Mouse (Mus musculus) naive thymus-derived CD4-positive, alpha-beta T cell, adult 2 months (primary cell): ENCODE data around the gene Wee1.
A peak's percentile ranks its signal among the peaks of the same experiment; 100 is the strongest.
"Not testable (repeated sequence)": the region's sequence is repeated elsewhere in the genome, so short reads cannot be mapped to it uniquely, and the experiment has no call there.

Experiments used
- DNase-seq: peaks from one replicate; pipeline ENCODE4 v3.0.0-alpha.2; 2011; ENCODE audit warnings: low read depth

The Wee1 gene

GRCm38 (mm10) chr7:110122565-110123422 is 948 bp downstream of the Wee1 start:
- peak; percentile 76 for DNase-seq

- peak; percentile 26 for DNase-seq
Observed at GRCm38 (mm10) chr7:110123844-110124555, 2.2 kb downstream of the Wee1 start.

- no peak for DNase-seq
Observed at GRCm38 (mm10) chr7:110128566-110128965, 6.7 kb downstream of the Wee1 start.

GRCm38 (mm10) chr7:110132272-110132671 is 10.4 kb downstream of the Wee1 start:
- not testable (repeated sequence) for DNase-seq

- no peak for DNase-seq
Observed at GRCm38 (mm10) chr7:110133988-110134387, 12.1 kb downstream of the Wee1 start.

DNA sequence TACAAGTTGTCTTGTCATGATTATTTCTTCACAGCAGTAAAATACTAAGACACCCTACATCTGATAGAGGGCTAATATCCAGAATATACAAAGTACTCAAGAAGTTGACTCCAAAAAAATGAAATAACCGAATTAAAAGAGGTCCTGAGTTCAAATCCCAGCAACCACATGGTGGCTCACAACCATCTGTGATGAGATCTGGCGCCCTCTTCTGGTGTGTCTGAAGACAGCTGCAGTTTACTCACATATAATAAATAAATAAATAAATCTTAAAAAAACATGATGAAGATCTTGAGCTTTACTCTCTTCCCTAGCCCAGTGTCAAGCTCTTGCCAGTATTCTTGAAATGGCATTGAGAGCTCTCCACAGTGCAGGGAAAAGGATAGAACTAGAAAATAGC is 16.7 kb downstream of the Wee1 start:
- DNase-seq, result no peak

GRCm38 (mm10) chr7:110143863-110144262 is 22.0 kb downstream of the Wee1 start:
- DNase-seq, result no peak

- DNase-seq, result no peak
Observed at GRCm38 (mm10) chr7:110152891-110153290, 31.0 kb downstream of the Wee1 start.

GRCm38 (mm10) chr7:110156712-110157260 is 34.9 kb downstream of the Wee1 start:
- DNase-seq, result no peak

DNA sequence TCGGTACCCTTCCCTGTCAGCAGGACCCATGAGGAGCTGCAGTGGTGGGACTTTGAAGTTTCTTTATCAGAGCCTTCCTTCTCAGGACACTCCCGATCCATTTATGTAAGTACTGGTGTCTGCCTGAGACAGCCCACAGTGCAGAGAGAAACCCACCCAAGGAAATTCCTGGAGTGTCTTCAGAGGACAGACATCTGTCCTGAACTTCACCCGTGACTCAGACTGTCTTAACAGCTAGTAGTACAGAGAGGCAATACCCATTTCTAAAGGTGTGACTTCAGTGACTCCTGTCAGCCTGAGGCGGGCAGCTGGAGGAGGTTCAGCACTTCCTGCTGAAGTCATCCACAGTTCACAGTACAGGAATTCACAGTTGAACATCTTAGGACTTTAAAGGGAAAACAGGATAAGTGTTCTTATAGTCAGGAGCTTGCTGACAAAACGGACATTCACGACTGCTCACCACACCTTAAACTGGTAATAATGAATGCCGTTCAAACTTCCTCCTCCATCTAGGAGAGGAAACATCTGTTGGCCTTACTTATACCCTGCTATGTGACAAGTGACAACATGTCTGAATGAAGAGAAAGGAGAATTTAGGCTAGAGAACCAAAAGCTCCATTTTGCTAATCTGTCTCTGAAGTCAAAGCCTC is 35.5 kb downstream of the Wee1 start:
- DNase-seq, result peak; percentile 16

DNA sequence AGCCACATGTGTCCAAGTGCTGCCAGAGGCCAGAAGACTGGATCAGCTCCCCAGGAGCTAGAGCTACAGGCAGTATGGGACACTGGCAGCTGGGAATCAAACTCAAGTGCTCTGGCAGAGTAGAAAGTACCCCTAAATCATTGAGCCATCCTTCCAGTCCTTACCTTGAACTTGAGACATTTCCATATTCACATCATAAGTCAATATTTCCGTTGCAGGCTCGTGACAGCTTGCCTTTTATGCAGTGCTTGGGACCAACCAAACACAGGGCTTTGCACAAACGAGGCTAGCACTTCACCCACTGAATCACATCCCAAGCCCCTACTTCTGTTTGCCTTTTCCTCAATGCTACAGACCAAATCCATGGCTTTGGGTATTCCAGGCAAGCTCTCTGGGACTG is 36.2 kb downstream of the Wee1 start:
- DNase-seq, result no peak

GRCm38 (mm10) chr7:110160109-110160508 is 38.3 kb downstream of the Wee1 start:
- DNase-seq, result not testable (repeated sequence)

DNA sequence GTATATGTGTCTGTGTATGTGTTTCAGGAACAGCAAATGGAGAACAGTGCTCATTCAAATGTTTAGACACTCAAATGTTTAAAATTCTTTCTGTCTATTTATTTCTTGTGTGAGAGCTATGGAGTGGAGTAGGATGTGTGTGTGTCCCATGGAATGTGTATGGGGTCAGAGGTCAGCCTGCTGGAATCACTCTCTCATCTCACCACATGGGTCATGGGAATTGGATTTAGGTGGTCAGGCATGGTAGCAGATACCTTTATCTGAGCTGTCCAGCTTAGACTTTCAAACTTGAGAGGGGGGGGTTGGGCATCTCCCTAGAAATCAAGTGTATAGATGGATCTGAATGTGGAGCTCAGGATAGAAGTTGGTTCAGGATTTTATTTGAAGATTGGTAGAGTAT is 38.8 kb downstream of the Wee1 start:
- DNase-seq, result no peak

DNA sequence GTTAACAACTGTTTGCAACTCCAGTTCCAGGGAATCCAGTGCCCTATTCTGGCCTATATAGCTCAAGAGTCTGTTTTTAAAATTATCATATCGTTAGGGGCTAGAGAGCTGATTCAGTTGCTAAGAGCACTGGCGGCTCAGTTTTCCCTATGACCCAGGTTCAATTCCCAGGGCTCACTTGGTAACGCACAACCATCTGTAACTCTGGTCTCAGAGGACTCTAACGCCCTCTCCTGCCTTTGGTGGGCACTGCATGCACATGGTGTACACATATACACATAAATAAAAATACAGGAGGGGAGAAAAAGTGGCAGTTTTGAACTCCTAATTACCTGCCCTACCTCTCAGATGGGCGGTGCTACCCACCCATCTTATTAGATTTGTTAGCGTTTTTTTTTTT is 41.2 kb downstream of the Wee1 start:
- DNase-seq, result no peak

DNA sequence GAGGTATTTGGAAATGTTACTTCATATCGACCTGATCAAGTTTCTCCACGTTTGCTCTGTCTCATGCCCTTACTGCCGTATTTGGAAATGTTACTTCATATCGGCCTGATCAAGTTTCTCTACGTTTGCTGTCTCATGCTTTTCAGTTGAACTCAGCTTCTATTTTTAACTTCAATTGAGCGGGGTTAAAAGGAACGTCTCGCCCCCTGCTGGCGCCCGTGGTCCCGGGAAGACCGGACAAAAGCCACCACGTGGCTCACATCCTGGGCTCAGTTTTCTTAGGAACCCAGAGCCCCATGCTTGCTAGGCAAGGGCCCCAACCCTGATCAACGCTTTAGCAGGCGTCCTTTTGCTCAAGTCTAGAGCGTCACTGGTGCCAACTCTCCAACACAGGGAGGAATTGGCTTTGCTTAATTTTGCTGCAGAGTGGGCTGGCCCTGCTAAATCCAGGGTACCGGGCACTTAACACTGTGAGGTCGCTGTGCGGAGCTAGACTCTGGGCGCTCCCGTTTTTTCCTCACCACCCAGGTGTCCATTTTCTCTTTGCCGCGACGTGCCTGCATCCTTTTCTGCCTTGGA is 42.3 kb downstream of the Wee1 start:
- peak; percentile 86 for DNase-seq

GRCm38 (mm10) chr7:110164712-110165122 is 42.9 kb downstream of the Wee1 start:
- peak; percentile 94 for DNase-seq

DNA sequence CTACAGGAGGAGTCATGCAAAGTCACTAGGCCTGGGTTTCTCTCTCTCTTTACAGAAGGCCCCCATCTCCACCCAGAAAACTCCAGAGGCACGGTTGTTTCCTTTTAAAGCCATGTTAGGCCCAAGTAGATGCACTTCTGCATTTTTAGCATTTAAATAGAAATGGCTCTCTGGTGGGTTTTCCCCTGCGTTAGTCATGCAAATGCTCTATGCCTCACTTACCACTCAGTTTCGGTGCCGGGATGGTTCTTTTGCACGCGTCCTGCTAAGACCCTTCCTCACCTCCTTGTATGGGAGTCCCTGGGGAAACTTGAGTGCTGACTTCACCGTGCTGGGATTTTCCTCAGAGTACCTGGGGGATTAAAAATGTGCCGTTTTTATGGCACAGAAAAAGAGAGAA is 44.4 kb downstream of the Wee1 start:
- no peak for DNase-seq

GRCm38 (mm10) chr7:110179208-110179607 is 57.4 kb downstream of the Wee1 start:
- no peak for DNase-seq

DNA sequence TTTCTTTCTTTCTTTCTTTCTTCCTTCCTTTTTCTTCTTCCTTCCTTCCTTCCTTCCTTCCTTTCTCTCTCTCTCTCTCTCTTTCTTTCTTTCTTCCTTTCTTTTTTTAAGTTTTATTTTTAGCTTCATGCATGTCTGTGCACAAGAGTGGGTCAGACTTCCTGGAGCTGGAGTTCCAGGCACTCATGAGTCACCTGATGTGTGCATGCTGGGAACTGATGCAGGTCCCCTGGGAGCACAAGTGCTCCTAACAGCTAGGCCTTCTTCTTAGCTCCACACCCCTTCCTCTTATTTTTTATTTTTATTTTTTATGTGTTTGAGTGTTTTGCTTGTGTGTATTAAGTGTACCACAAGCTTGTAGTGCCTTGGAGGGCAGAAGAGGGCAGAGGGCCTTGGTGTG is 58.8 kb downstream of the Wee1 start:
- no peak for DNase-seq

- DNase-seq, result no peak
Observed at GRCm38 (mm10) chr7:110181446-110181845, 59.6 kb downstream of the Wee1 start.

DNA sequence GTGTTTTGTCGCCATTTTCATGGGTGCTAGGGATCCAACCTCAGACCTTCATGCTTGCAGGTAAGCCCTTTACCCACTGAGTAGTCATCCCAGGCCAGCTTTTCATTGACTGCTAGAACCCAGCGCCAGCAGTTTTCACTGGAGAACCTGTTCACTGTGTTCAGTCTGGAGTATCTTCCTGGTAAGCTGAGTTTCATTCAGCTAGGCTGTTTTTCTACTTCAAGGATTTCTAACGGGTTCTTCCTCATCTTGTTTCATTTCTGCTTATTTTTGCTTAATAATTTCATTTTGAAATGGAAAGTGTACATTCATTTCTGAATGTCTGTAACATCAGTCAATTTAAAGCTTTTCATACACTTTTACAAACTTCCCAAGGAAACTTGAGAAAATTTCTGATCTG is 62.8 kb downstream of the Wee1 start:
- no peak for DNase-seq

- no peak for DNase-seq
Observed at GRCm38 (mm10) chr7:110189951-110190350, 68.1 kb downstream of the Wee1 start.
